Mouse (Mus musculus) heart, adult 2 months (tissue): Measurements from ENCODE around the gene Rcor3. TPM values are rescaled to one million over a fixed set of nuclear protein-coding genes. Genes with fewer than 3 reads are reported as not detected.

Source experiments
- DNase-seq, 2 experiments: peaks; one replicate each; pipeline ENCODE4 v3.0.0; 2021
- H3K27ac ChIP-seq: fragments of 200-600 bp; 2 replicates; pipeline ENCODE4 v1.8.1; 2022
- H3K27me3 ChIP-seq: fragments of 200-500 bp; 2 replicates; pipeline ENCODE4 v1.6.1; 2012; ENCODE audit warnings: mild to moderate bottlenecking, low read length, inconsistent platforms, mixed read lengths; ENCODE audit not compliant: control insufficient read depth, insufficient read depth
- H3K36me3 ChIP-seq: fragments of 200-500 bp; 2 replicates; pipeline ENCODE4 v1.6.1; 2012; ENCODE audit warnings: low read length, inconsistent platforms; ENCODE audit not compliant: control insufficient read depth, insufficient read depth
- H3K4me1 ChIP-seq: fragments of 200-500 bp; 2 replicates; pipeline ENCODE4 v1.6.1; 2011; ENCODE audit warnings: low read length; ENCODE audit not compliant: control insufficient read depth, insufficient read depth
- H3K4me3 ChIP-seq: fragments of 200-600 bp; 2 replicates; pipeline ENCODE4 v1.8.1; 2022
- H3K79me2 ChIP-seq: fragments of 200-500 bp; replicated peaks from 2 replicates; pipeline ENCODE4 v1.6.1; 2012; ENCODE audit warnings: mild to moderate bottlenecking, inconsistent platforms, low read length, moderate library complexity, mixed read lengths; ENCODE audit not compliant: control insufficient read depth, insufficient read depth
- H3K9ac ChIP-seq: fragments of 200-500 bp; 2 replicates; pipeline ENCODE4 v1.6.1; 2012; ENCODE audit warnings: low read depth, mild to moderate bottlenecking, control low read depth, inconsistent platforms, low read length, mixed read lengths
- CTCF ChIP-seq: fragments of 200-600 bp; IDR thresholded peaks from 2 replicates; pipeline ENCODE4 v1.8.1; 2022; ENCODE audit warnings: antibody characterized with exemption, mild to moderate bottlenecking, moderate library complexity
- EP300 ChIP-seq: fragments of 200-500 bp; IDR thresholded peaks from 2 replicates; pipeline ENCODE4 v1.6.1; 2011; ENCODE audit warnings: low read depth, low read length, control low read depth; ENCODE audit not compliant: insufficient read depth
- POLR2A ChIP-seq: fragments of 200-500 bp; IDR thresholded peaks from 2 replicates; pipeline ENCODE4 v1.6.1; 2011; ENCODE audit warnings: mild to moderate bottlenecking, low read depth, low read length, control low read depth; ENCODE audit not compliant: insufficient read depth
- WGBS: fragments of 180-500 bp; shearing (Covaris S2); methylation state at CpG from one replicate; pipeline ENCODE4 v1.1.7; 2018; 5-methylcytosine and 5-hydroxymethylcytosine counted together
- intact Hi-C: fragments of 180-260 bp; cut with DNase I; formaldehyde crosslinking; loops from one replicate; pipeline ENCODE4 v1.15.1; 2025
- polyA plus RNA-seq: library from polyadenylated mRNA; depleted of rRNA; stranded (reverse); fragments of >200 nt; gene quantifications from 2 replicates; pipeline ENCODE4 v1.2.3, GENCODE M21; 2012
- total RNA-seq, 2 experiments: library from RNA; stranded (reverse); gene quantifications; 2 replicates each; pipeline ENCODE4 v1.2.3; 2021

The Rcor3 gene
- total and polyA plus RNA-seq, 3 experiments: 26.3 to 38.3 (median 35.0) TPM

GRCm38 (mm10) chr1:192116262-192116661 is 21.6 kb downstream of the Rcor3 start:
- Histone ChIP-seq H3K4me3 (no peak overlapping the region), H3K9ac (no peak overlapping the region), H3K36me3 (peaks cover 28% of the 10 kb centered on the region), H3K79me2 (no peaks in the 10 kb centered on the region; the same call in none of the 2 replicates), H3K27ac (no peak overlapping the region), H3K27me3 (no peaks in the 10 kb centered on the region), H3K4me1 (no peaks in the 10 kb centered on the region; the same call in 1 of the 2 replicates)
- intact Hi-C loops: no loop called here
- no peak for DNase-seq
- 79% methylated on average over 6 of the region's 6 CpGs for WGBS
- TF ChIP-seq POLR2A: no peak
- TF ChIP-seq CTCF: no peak
- TF ChIP-seq EP300: no peak

DNA sequence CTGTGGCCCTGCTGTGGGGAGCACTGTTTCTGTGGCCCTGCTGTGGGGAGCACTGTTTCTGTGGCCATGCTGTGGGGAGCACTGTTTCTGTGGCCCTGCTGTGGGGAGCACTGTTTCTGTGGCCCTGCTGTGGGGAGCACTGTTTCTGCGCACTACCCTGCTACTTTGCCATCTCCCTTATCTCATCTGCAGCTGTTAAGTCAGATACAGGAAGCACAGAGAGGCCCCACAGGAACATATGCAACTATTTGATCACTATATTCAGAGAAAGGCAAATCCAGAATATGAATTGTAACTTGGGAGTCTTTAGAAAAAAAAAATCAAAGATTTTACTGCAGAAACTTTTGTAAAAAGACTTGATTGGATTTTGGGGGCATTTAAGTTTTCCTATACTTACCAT is 22.5 kb downstream of the Rcor3 start:
- H3K4me3 ChIP-seq: no peak overlapping the region
- H3K27me3 ChIP-seq: no peaks in the 10 kb centered on the region
- TF ChIP-seq POLR2A (no peak), EP300 (no peak), CTCF (no peak)
- no peak overlapping the region for H3K9ac ChIP-seq
- 66% methylated on average over 1 of the region's 1 CpGs for WGBS
- intact Hi-C loops: no loop called here
- H3K79me2 ChIP-seq: no peaks in the 10 kb centered on the region; the same call in 1 of the 2 replicates
- peaks cover 20% of the 10 kb centered on the region for H3K36me3 ChIP-seq
- DNase-seq: no peak
- H3K27ac ChIP-seq: no peak overlapping the region
- no peaks in the 10 kb centered on the region for H3K4me1 ChIP-seq

DNA sequence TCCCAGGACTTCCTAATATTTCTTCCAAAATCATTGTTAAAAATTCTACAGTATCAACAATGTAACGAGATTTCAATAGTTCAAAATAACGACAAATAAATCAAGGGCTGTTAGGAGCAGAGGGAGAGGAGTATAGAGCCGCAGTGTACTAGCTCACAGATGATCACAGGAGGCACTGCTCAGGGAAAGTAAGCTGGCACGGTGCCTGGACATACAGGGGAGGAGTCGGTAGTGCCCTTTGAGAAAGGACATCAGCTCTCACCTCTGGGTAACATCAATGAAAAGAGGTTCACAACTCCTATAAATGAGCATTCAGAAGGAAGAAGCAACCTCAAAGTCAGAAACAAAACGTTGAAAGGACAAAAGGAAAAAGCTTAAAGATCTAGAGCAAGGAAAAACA is 28.7 kb downstream of the Rcor3 start:
- Histone ChIP-seq H3K36me3 (no peaks in the 10 kb centered on the region; the same call in none of the 2 replicates), H3K27me3 (no peaks in the 10 kb centered on the region), H3K79me2 (no peaks in the 10 kb centered on the region), H3K4me3 (no peak overlapping the region), H3K4me1 (no peaks in the 10 kb centered on the region), H3K27ac (no peak overlapping the region; the same call in 1 of the 2 replicates), H3K9ac (no peak overlapping the region)
- intact Hi-C loops: no loop called here
- DNase-seq: peak; percentile 48 to 52
- TF ChIP-seq EP300 (no peak), CTCF (peak; percentile 23; the same call in 1 of the 2 replicates), POLR2A (no peak)
- 35% methylated on average over 6 of the region's 6 CpGs for WGBS

GRCm38 (mm10) chr1:192107352-192107751 is 30.5 kb downstream of the Rcor3 start:
- H3K27me3 ChIP-seq: no peaks in the 10 kb centered on the region
- no peaks in the 10 kb centered on the region; the same call in none of the 2 replicates for H3K36me3 ChIP-seq
- no peak overlapping the region for H3K4me3 ChIP-seq
- TF ChIP-seq POLR2A (no peak), CTCF (peak; percentile 80)
- WGBS: 11% methylated on average over 2 of the region's 2 CpGs
- H3K4me1 ChIP-seq: no peaks in the 10 kb centered on the region
- no peak overlapping the region for H3K27ac ChIP-seq
- H3K79me2 ChIP-seq: no peaks in the 10 kb centered on the region
- intact Hi-C loops: no loop called here
- H3K9ac ChIP-seq: no peak overlapping the region
- DNase-seq: no peak

- no peak overlapping the region for H3K27ac ChIP-seq
- no peak for DNase-seq
- intact Hi-C loops: no loop called here
- H3K36me3 ChIP-seq: no peaks in the 10 kb centered on the region; the same call in none of the 2 replicates
- no peak for TF ChIP-seq CTCF
- no peak for TF ChIP-seq POLR2A
- TF ChIP-seq EP300: no peak
- H3K4me1 ChIP-seq: no peaks in the 10 kb centered on the region
- H3K79me2 ChIP-seq: no peaks in the 10 kb centered on the region
- no peak overlapping the region for H3K4me3 ChIP-seq
- H3K9ac ChIP-seq: no peak overlapping the region
- H3K27me3 ChIP-seq: no peaks in the 10 kb centered on the region
- 87% methylated on average over 4 of the region's 4 CpGs for WGBS
Measured at GRCm38 (mm10) chr1:192105902-192106389, 31.9 kb downstream of the Rcor3 start.

GRCm38 (mm10) chr1:192104021-192104420 is 33.8 kb downstream of the Rcor3 start:
- no peak overlapping the region for H3K27ac ChIP-seq
- H3K27me3 ChIP-seq: no peaks in the 10 kb centered on the region
- intact Hi-C loops: no loop called here
- no peaks in the 10 kb centered on the region for H3K79me2 ChIP-seq
- DNase-seq: no peak
- H3K9ac ChIP-seq: no peak overlapping the region
- TF ChIP-seq POLR2A (no peak), CTCF (no peak), EP300 (no peak)
- H3K36me3 ChIP-seq: no peaks in the 10 kb centered on the region; the same call in 1 of the 2 replicates
- no peaks in the 10 kb centered on the region for H3K4me1 ChIP-seq
- 96% methylated on average over 9 of the region's 9 CpGs for WGBS
- H3K4me3 ChIP-seq: no peak overlapping the region
